Mouse (Mus musculus): ENCODE results near the gene Krba1.
A peak's percentile ranks its signal among the peaks of the same experiment; 100 is the strongest.

Krba1 gene

DNA sequence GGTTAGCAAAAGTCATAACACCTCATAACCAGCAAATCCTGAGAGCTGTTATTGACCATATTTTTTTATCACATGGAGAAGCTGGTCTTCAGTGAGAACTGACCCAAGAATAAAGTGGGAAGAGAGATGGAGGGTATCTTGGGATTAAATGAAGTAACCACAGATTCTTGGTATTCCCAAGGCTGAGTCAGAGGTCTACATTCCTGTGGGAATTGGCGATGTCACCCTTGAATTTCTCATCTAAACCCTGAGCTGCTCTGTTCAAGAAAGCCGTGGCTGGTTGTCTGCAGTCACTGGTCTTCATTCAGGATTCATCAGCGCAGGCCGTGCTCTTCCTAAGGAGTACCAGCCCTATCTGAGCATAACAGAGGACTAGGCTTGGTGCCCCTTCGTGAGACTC, 31.6 kb downstream of the Krba1 start:
- DNase-seq, result no peak

- no peak for DNase-seq
These were observed 33.6 kb downstream of the Krba1 start for GRCm38 (mm10) chr6:48428769-48429557.

GRCm38 (mm10) chr6:48430748-48431147, 35.4 kb downstream of the Krba1 start:
- no peak for DNase-seq

DNA sequence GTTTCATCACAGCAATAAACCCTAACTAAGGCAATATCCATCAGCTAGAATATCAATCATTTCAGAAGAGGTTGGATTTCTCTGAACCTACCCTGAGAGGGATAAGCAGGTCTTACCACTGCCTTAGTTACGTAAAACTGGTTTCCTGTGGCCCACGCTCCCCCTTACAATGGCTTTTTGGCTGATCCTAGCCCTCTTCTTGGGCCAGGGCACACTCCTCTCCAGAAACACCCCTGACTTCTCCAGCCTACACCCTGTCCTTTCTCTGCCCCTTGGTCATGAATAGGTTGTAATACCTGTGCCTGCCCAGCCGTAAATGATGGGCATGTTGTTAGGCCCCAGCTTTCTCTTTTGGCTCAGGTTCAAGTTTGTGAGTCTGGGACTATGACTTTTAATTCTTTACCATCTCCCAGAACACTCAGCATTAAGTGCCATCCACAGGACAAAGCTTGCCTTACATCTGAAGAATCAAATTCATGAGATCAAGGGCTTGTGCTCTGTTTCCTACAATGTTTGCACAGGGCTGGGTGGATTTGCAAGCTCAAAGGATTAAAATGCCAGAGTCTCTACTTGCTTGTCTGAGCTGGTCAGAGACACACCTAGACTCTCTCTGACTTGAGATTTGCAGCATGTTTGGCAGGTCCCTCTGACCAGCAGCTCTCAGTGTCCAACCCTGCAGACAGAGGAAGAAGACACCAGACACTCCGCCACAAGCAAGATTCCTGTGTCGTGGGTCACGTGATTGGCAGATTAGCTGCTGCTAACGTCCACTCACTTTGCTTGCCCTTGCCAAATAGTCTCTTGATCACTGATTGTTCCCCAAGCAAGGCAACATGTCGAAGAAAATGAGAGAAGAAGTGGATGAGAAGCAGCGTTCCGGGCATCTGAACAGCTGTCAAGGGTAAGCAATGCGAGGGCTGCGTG, 37.8 kb downstream of the Krba1 start:
- no peak for DNase-seq

- no peak for DNase-seq
These were observed 39.3 kb downstream of the Krba1 start for GRCm38 (mm10) chr6:48434651-48435050.

DNA sequence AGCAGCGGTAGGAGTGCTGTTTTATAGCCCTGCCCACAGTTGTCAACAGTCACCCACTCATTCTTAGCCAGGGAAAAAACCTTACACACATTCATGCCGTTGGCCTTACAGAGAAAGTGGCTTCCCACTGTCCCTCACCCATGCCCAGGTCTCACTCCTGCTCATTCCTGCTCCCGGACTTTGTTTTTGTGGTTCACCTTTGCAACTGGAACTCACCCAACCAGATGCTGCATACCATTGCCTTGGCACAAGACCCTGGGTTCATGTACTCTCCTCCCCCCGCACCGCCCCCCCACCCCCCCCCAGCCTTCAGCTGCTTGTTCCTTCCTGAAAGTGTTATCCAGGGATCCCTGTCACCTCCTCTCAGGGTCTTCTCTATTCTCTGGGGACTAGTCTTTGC, 39.7 kb downstream of the Krba1 start:
- no peak for DNase-seq

DNA sequence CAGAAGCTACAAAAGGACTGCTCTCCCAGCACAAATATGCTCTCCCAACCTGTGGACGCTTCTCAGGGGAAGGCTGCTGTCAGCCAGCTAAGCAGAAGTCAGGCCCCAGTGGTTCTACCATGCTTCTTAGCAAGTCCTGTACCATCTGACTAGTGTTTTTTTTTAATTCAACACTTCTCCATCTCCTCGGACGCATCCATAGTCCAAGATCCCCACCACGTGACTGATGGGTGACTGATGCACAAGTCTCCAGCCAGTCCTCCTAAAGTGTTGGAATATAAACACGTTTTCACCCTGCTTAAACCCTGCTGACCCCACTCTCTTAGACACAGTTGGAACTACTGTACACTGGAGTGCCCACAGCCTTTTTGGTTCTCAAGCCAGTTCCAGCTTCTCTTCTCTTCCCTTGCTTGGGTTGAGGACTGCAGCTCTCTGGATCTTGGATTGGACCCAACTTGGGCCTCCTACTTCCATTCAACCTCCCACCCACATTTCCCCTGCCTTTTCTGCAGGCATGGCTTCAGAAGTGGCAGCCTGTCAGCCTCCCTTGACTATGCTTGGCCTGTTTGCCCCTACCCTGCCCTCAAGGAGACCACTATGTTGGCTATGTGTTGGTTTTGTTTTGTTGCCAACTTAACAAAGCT, 40.4 kb downstream of the Krba1 start:
- no peak for DNase-seq

DNA sequence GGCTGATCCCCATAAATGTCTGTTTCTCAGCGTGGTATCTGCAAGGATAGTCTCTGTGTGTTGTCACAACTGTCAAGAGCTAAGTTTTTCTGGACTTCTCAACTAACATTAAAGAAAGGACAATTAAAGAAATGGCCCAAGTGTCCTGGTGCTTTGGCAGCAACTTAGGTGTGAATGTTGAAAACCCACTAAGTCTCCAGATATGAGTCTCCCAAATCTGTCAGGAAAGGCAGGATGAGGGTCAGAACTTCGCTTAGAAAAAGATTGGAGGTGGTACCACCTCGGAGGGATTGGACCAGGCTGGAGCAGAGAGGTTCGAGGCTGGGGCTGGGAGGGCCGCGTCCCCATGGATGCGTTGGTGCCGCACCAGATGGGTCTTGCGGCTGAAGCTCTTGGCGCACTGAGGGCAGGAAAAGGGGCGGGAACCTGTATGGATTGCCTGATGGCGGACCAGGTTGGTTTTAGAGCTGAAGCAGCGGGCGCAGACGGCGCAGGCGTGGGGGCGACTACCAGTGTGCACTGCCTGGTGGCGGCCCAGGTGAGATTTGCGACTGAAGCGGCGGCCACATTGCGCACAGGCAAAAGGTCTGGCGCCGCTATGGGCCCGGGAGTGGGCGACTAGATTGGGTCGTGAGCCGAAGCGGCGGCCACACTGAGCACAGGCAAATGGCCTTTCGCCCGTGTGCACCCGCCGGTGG, 42.4 kb downstream of the Krba1 start:
- no peak for DNase-seq

GRCm38 (mm10) chr6:48438475-48439125, 43.2 kb downstream of the Krba1 start:
- DNase-seq, result no peak

DNA sequence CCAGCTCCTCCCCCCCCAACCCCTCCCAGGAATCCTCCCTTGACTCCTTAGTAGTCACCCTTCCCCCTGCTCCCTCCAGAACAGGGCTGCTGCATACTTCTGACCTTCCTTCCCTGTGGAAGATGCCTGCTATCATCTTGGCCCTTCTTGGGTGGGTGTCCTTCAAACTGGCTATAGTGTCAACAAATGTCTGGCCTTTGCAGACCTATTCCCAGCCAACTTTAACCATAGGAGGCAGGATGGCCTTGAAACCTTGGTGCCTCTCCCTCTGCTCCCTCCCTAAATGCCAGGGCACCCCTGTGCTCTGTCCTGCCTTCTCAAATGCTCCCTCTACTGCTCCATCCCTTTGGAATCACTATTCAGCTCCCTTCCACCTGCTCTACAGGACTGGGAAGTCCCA, 44.3 kb downstream of the Krba1 start:
- no peak for DNase-seq

GRCm38 (mm10) chr6:48440306-48441014, 45.1 kb downstream of the Krba1 start:
- DNase-seq, result no peak

DNA sequence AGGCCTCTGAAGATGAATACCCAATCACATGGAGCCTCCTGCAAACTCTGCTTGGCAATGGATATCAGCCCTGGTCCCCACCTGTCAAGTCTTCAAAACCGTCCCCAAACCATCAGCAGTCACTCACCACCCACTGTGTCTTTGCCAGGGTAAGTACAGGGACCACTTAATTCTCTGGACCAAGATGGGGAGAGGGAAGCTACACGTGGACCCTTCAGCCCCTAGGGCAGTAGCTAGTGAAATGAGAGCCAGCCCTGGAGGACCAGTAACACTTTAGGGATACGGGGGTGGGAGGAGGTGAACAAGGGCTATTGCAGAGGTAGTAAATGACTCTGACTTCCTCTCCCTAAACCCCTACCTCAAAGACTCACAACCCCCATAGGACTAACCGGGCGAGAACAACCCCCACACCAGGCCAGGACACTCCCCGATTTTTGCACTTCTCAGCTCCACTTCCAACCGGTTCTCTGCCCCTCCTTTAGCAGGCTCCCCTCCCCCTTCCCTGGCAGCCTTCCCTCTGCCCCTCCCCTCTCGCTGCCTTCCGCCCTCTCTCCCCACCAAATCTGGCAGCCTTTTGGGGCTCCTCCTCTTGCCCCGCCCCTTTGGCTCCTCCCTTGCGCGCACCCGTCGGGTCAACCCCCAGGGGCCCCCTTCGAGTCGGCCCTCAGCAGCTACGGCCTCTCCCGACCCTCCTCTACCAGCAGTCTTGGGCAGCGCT, 48.4 kb downstream of the Krba1 start:
- peak; percentile 89 for DNase-seq

- DNase-seq, result peak; percentile 85
These were observed 49.2 kb downstream of the Krba1 start for GRCm38 (mm10) chr6:48444310-48445180.

- DNase-seq, result peak; percentile 45
These were observed 50.1 kb downstream of the Krba1 start, which contains the start of gene Zfp467 for GRCm38 (mm10) chr6:48445181-48446101. Gene Zfp467 (minus strand): TSS chr6:48445825.

DNA sequence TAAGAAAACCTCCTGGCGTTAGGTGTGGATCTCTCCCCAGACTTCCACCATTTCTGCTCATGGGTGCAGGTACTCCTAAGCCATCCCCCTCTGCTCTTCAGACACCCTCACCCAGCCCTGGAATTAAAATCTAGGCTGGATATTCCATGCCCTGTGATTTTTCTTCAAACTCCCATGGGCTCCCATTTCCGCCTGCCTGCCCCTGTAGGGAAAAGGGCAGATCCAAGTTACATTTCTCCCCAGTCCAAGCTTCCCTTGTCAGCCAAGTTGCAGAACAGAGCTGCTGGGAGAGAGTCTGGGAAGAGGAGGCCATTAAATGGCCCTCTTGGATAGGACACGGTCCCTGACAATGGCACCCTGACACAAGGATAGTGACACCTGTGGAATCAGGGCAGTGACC, 50.9 kb downstream of the Krba1 start:
- DNase-seq, result no peak

GRCm38 (mm10) chr6:48446896-48447295, 51.5 kb downstream of the Krba1 start:
- DNase-seq, result no peak

DNA sequence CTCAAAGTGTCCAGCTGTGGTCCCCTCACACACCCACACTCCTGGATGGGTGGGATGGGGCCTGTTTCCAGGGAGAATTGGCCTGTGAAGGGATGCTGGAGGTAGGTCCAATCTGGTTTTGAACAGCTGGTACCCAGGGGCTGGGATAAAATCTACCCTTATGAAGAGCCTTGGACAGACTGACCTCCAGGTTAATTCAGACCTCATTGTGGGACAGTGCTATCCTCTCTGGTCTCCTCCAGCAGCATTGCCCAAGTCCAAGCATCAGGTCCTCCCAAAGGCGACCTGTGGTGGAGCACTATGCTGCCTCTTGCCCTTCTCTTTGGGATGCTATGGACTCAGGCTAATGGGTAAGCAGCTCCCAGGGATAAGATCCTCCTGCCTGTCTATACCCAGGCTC, 52.5 kb downstream of the Krba1 start, which contains the start of gene Sspo:
TSS of gene Sspo (plus strand) at position 301 of the 400 bp plus-strand sequence.
- no peak for DNase-seq

GRCm38 (mm10) chr6:48448527-48448926, 53.1 kb downstream of the Krba1 start:
- DNase-seq, result no peak

Data from liver (tissue).